ENCODE assay signal across 21 mouse cellular contexts in genomic region chr8:117853408-117853807, GRCm38 (mm10). TPM values are rescaled to one million over a fixed set of nuclear protein-coding genes. Genes with fewer than 3 reads are reported as not detected.
DNase-seq lines count a peak whose midpoint lies in the region; ATAC-seq and TF ChIP-seq lines count a peak whose summit lies in the region.
"Had no signal": no experiment of that assay in that cellular context is flagged by ENCODE, and none has a peak within 500 bp of the region (broad histone marks: within the 10 kb centered on the region; RNA-seq: fewer than 3 reads in every experiment).

No protein-coding gene starts in this region.

- H3K4me2 ChIP-seq in liver, embryonic 15.5 days: peak overlapping the region; percentile 32
- H3K4me2 ChIP-seq in hindbrain, embryonic 16.5 days (ENCODE audit: low read length): no peak overlapping the region
- no peak overlapping the region for H3K4me2 ChIP-seq in kidney, embryonic 16.5 days (replicated peaks; ENCODE audit: low read depth, low read length)
- H3K4me2 ChIP-seq: embryonic facial prominence, embryonic 15.5 days; forebrain, embryonic 12.5 days; hindbrain, embryonic 14.5 days; limb, embryonic 15.5 days; midbrain, embryonic 11.5 days had no signal

- TF ChIP-seq POLR2A in thymus, adult 2 months (IDR thresholded peaks at IDR 0.05; ENCODE audit: control insufficient read depth, extremely low read depth, insufficient read depth, low read length, poor library complexity): no peak

- H3K9me3 ChIP-seq in liver, embryonic 15.5 days (replicated peaks): no peaks in the 10 kb centered on the region
- no peaks in the 10 kb centered on the region for H3K9me3 ChIP-seq in hindbrain, embryonic 16.5 days (ENCODE audit: control insufficient read depth, low read length)
- no peaks in the 10 kb centered on the region for H3K9me3 ChIP-seq in kidney, embryonic 16.5 days (ENCODE audit: low read length)
- H3K9me3 ChIP-seq: embryonic facial prominence, embryonic 15.5 days; forebrain, embryonic 12.5 days; heart, embryonic 10.5 days; limb, embryonic 15.5 days had no signal

- ATAC-seq in common myeloid progenitor, adult 5-6 weeks (replicated peaks; ENCODE audit: low read depth, poor library complexity, severe bottlenecking): peak; percentile 92
- ATAC-seq in liver, embryonic 15.5 days (ENCODE audit: insufficient read depth): peak; percentile 24; the same call in 1 of the 2 replicates
- no peak for ATAC-seq in hindbrain, embryonic 16.5 days
- no peak for ATAC-seq in kidney, embryonic 16.5 days (ENCODE audit: low FRiP score, low TSS enrichment)

- 7% methylated on average over 4 of the region's 4 CpGs for WGBS in liver, embryonic 15.5 days (ENCODE audit: insufficient replicate concordance)
- 56% methylated on average over 4 of the region's 4 CpGs for WGBS in hindbrain, embryonic 16.5 days
- 16% methylated on average over 4 of the region's 4 CpGs for WGBS in thymus, adult 2 months
- 44% methylated on average over 4 of the region's 4 CpGs for WGBS in kidney, embryonic 16.5 days

- DNase-seq in urinary bladder, postnatal 14 days (ENCODE audit: low spot score): peak; percentile 5
- no peak for DNase-seq in urinary bladder, postnatal 4 days (ENCODE audit: low spot score in 2 of 2)
- DNase-seq in thymus, adult 2 months: no peak
- DNase-seq in lung, adult 18-20 months: no peak
- DNase-seq: adrenal gland, postnatal 10 days; cerebellum, adult 18-20 months; gastrocnemius, postnatal 25 days; heart, postnatal 10 days; kidney, adult 2 months; thymus, postnatal 36 days had no signal

- H3K36me3 ChIP-seq in liver, embryonic 15.5 days (replicated peaks): no peaks in the 10 kb centered on the region
- H3K36me3 ChIP-seq in hindbrain, embryonic 16.5 days (ENCODE audit: control insufficient read depth, insufficient read depth, low read length): no peaks in the 10 kb centered on the region
- no peaks in the 10 kb centered on the region for H3K36me3 ChIP-seq in thymus, adult 2 months (ENCODE audit: control insufficient read depth, insufficient read depth, low read length)
- H3K36me3 ChIP-seq in kidney, embryonic 16.5 days (ENCODE audit: insufficient read depth, low read length): no peaks in the 10 kb centered on the region
- H3K36me3 ChIP-seq: embryonic facial prominence, embryonic 15.5 days; forebrain, embryonic 12.5 days; G1E; heart, embryonic 10.5 days; limb, embryonic 15.5 days had no signal

- no peak for TF ChIP-seq CTCF in thymus, adult 2 months (IDR thresholded peaks at IDR 0.05; ENCODE audit: borderline replicate concordance, control insufficient read depth, extremely low read depth, insufficient read depth, low read length, poor library complexity)

- no peak overlapping the region for H3K9ac ChIP-seq in liver, embryonic 15.5 days
- no peak overlapping the region for H3K9ac ChIP-seq in hindbrain, embryonic 16.5 days (ENCODE audit: low read depth, low read length)
- no peak overlapping the region for H3K9ac ChIP-seq in kidney, embryonic 16.5 days (replicated peaks; ENCODE audit: low read length)
- H3K9ac ChIP-seq: embryonic facial prominence, embryonic 15.5 days; forebrain, embryonic 12.5 days; hindbrain, embryonic 14.5 days; limb, embryonic 15.5 days had no signal

- H3K27me3 ChIP-seq in liver, embryonic 15.5 days: no peaks in the 10 kb centered on the region
- H3K27me3 ChIP-seq in hindbrain, embryonic 16.5 days (replicated peaks; ENCODE audit: control insufficient read depth, insufficient read depth, low read length): no peaks in the 10 kb centered on the region
- no peaks in the 10 kb centered on the region; the same call in 1 of the 2 replicates for H3K27me3 ChIP-seq in thymus, adult 2 months (ENCODE audit: control insufficient read depth, insufficient read depth, low read length)
- H3K27me3 ChIP-seq in kidney, embryonic 16.5 days (ENCODE audit: insufficient read depth, low read length): no peaks in the 10 kb centered on the region
- H3K27me3 ChIP-seq: embryonic facial prominence, embryonic 15.5 days; forebrain, embryonic 12.5 days; limb, embryonic 15.5 days had no signal

- no peak overlapping the region for H3K27ac ChIP-seq in liver, embryonic 15.5 days (replicated peaks)
- H3K27ac ChIP-seq in hindbrain, embryonic 16.5 days (ENCODE audit: low read depth, low read length): no peak overlapping the region
- no peak overlapping the region for H3K27ac ChIP-seq in thymus, adult 2 months (ENCODE audit: control insufficient read depth, insufficient read depth, low read length)
- H3K27ac ChIP-seq in kidney, embryonic 16.5 days (ENCODE audit: low read length): no peak overlapping the region
- H3K27ac ChIP-seq: embryonic facial prominence, embryonic 15.5 days; forebrain, embryonic 12.5 days; heart, embryonic 10.5 days; hindbrain, embryonic 14.5 days; limb, embryonic 15.5 days had no signal

- H3K4me3 ChIP-seq in liver, embryonic 15.5 days (replicated peaks): no peak overlapping the region
- H3K4me3 ChIP-seq in hindbrain, embryonic 16.5 days (ENCODE audit: low read length): no peak overlapping the region
- no peak overlapping the region for H3K4me3 ChIP-seq in thymus, adult 2 months (ENCODE audit: control insufficient read depth, insufficient read depth, low read length)
- H3K4me3 ChIP-seq in kidney, embryonic 16.5 days (ENCODE audit: low read length): no peak overlapping the region
- H3K4me3 ChIP-seq: embryonic facial prominence, embryonic 15.5 days; forebrain, embryonic 12.5 days; heart, embryonic 10.5 days; limb, embryonic 15.5 days had no signal

- peaks cover 29% of the 10 kb centered on the region for H3K4me1 ChIP-seq in liver, embryonic 15.5 days (replicated peaks)
- no peaks in the 10 kb centered on the region for H3K4me1 ChIP-seq in hindbrain, embryonic 16.5 days (ENCODE audit: control insufficient read depth, insufficient read depth, low read depth, low read length)
- H3K4me1 ChIP-seq in thymus, adult 2 months (replicated peaks; ENCODE audit: control insufficient read depth, insufficient read depth, low read length): no peaks in the 10 kb centered on the region
- no peaks in the 10 kb centered on the region for H3K4me1 ChIP-seq in kidney, embryonic 16.5 days (ENCODE audit: insufficient read depth, low read length)
- H3K4me1 ChIP-seq: embryonic facial prominence, embryonic 15.5 days; forebrain, embryonic 12.5 days; heart, embryonic 10.5 days; limb, embryonic 15.5 days had no signal

RNA-seq across cellular contexts. Expression of gene Mphosph6, which starts 51.7 kb away (rescaled TPM):
- total RNA-seq in common myeloid progenitor, adult 5-6 weeks (2017): 46.9 and 51.0 TPM in 2 replicates
- polyA plus RNA-seq in liver, embryonic 15.5 days (2015; fragmentation: Nextera tagmentation; extraction: Ambion mirVana): 23.9 and 28.4 TPM in 2 replicates
- polyA plus RNA-seq in hindbrain, embryonic 16.5 days (2015; fragmentation: Nextera tagmentation; extraction: Ambion mirVana): 31.4 and 31.5 TPM in 2 replicates
- polyA plus RNA-seq in thymus, adult 2 months (2012; rRNA removed): 7.5 and 7.9 TPM in 2 replicates
- 65.7 and 67.6 TPM in 2 replicates for polyA plus RNA-seq in kidney, embryonic 16.5 days (2015; fragmentation: Nextera tagmentation; extraction: Ambion mirVana)

Comparison
In these comparisons a context has a peak if more than half of its experiments do, and no peak if none do; other contexts are left out.
1. ATAC-seq: peak in common myeloid progenitor, adult 5-6 weeks (single experiment) and liver, embryonic 15.5 days (single experiment); none in hindbrain, embryonic 16.5 days (single experiment) and kidney, embryonic 16.5 days (single experiment).